Mouse (Mus musculus): ENCODE data around the gene Trpv3.

GRCm38 (mm10) chr11:73280710-73281109 is 13.5 kb downstream of the Trpv3 start:
- no peak for TF ChIP-seq CTCF (IDR thresholded peaks at IDR 0.05; ENCODE audit: control insufficient read depth, insufficient read depth, insufficient read length)
- no peak for TF ChIP-seq MYOD1 (IDR thresholded peaks at IDR 0.05; ENCODE audit: control insufficient read depth, insufficient read length, low read depth)
- no peak for TF ChIP-seq FOSL1 (IDR thresholded peaks at IDR 0.05; ENCODE audit: insufficient read depth, low read length, poor library complexity, severe bottlenecking)
- TF ChIP-seq MAX (IDR thresholded peaks at IDR 0.05) = no peak
- no peak for TF ChIP-seq MYOG (IDR thresholded peaks at IDR 0.05; ENCODE audit: control insufficient read depth, extremely low read depth, insufficient read length)
- no peak for TF ChIP-seq USF1 (IDR thresholded peaks at IDR 0.05; ENCODE audit: low read depth)
